Mouse (Mus musculus): ENCODE measurements around the gene Tenm2. TPM values are rescaled to one million over a fixed set of nuclear protein-coding genes. Genes with fewer than 3 reads are reported as not detected.

Tenm2 gene
- total and polyA plus RNA-seq, 3 experiments: not detected

DNA sequence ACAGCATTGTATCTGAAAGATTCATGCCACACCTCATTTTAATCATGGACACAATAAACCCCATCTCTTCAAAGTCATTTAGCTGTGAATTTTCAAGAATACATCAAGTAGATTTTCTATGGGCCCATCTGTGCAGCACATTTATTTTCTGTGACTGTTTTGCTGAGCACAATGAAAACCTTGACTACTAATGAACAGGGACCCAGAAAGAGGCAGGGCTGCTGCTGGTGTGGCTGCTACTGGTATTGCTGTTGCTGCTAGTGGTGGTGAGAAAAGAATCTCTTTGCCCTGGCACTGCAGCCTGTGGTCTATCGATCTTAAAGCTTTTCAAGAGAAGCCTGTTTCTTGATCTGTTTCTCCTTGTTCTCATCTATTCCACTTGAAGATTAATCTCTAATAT is 226.5 kb downstream of the Tenm2 start:
- H3K9me3 ChIP-seq (replicated peaks; ENCODE audit: insufficient read depth, low read length): no peaks in the 10 kb centered on the region
- TF ChIP-seq MAZ (IDR thresholded peaks at IDR 0.05; ENCODE audit: low read depth, low read length) (no peak), MAFK (IDR thresholded peaks at IDR 0.05; ENCODE audit: borderline replicate concordance, low read depth, low read length) (no peak), E2F4 (IDR thresholded peaks at IDR 0.05; ENCODE audit: borderline replicate concordance, low read depth, low read length) (no peak), MXI1 (IDR thresholded peaks at IDR 0.05; ENCODE audit: low read depth, low read length) (no peak), JUND (IDR thresholded peaks at IDR 0.05; ENCODE audit: low read depth, low read length) (no peak), ETS1 (IDR thresholded peaks at IDR 0.05; ENCODE audit: low read depth, low read length) (no peak), MAX (IDR thresholded peaks at IDR 0.05; ENCODE audit: low read length) (no peak), MYB (IDR thresholded peaks at IDR 0.05; ENCODE audit: low read depth, low read length) (no peak), ZKSCAN1 (IDR thresholded peaks at IDR 0.05; ENCODE audit: low read depth, low read length) (no peak), ZC3H11A (IDR thresholded peaks at IDR 0.05; ENCODE audit: low read depth, low read length) (no peak), NELFE (IDR thresholded peaks at IDR 0.05; ENCODE audit: low read depth, low read length) (no peak), BHLHE40 (IDR thresholded peaks at IDR 0.05; ENCODE audit: borderline replicate concordance, low read depth, low read length) (no peak), NRF1 (IDR thresholded peaks at IDR 0.05; ENCODE audit: insufficient read depth, low read depth, low read length, poor library complexity, severe bottlenecking) (no peak), POLR2AphosphoS2 (IDR thresholded peaks at IDR 0.05; ENCODE audit: low read length) (no peak), SIN3A (IDR thresholded peaks at IDR 0.05; ENCODE audit: low read length) (no peak), CHD2 (IDR thresholded peaks at IDR 0.05; ENCODE audit: low read length) (no peak), TCF12 (IDR thresholded peaks at IDR 0.05; ENCODE audit: low read depth, low read length) (no peak)
- H3K27me3 ChIP-seq (ENCODE audit: control insufficient read depth in 1 of 2, insufficient read depth in 2 of 2, low read length in 2 of 2): no peaks in the 10 kb centered on the region
- H3K27ac ChIP-seq (ENCODE audit: control insufficient read depth, low read depth, low read length): no peak overlapping the region
- H3K79me2 ChIP-seq (ENCODE audit: control insufficient read depth, insufficient read depth, low read length, poor library complexity): no peaks in the 10 kb centered on the region
- no peak overlapping the region for H3K9ac ChIP-seq (ENCODE audit: control insufficient read depth, low read depth, low read length, poor library complexity, severe bottlenecking)
- H3K4me3 ChIP-seq (ENCODE audit: control insufficient read depth in 1 of 2, insufficient read depth in 1 of 2, low read depth in 2 of 2, low read length in 2 of 2): no peak overlapping the region
- no peaks in the 10 kb centered on the region for H3K4me1 ChIP-seq (ENCODE audit: control insufficient read depth in 1 of 2, insufficient read depth in 2 of 2, low read length in 2 of 2)
- no peak for DNase-seq (ENCODE audit: low read depth, low spot score)
- no peaks in the 10 kb centered on the region for H3K36me3 ChIP-seq (ENCODE audit: control insufficient read depth in 1 of 2, insufficient read depth in 2 of 2, low read length in 2 of 2)

DNA sequence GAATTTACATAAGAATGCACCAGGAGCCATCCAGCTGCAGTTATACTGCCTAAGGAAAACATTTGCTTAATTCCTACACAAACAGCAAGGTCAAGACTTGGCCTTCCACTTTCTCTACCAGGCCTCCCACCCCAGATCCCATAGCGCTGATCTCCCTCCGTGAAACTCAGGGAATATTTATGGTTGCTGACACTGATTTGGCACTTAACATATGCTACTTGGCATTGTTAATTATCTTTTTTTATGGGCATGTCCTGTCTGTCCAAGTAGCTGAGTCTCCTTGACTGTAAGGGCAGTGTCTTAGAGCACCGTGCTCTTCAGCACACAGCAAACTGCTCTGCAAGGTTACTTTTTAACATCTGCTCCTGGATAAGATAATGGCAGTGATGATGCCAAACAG is 238.1 kb downstream of the Tenm2 start:
- Histone ChIP-seq H3K27ac (ENCODE audit: control insufficient read depth, low read depth, low read length) (no peak overlapping the region), H3K9me3 (replicated peaks; ENCODE audit: insufficient read depth, low read length) (no peaks in the 10 kb centered on the region), H3K79me2 (ENCODE audit: control insufficient read depth, insufficient read depth, low read length, poor library complexity) (no peaks in the 10 kb centered on the region), H3K9ac (ENCODE audit: control insufficient read depth, low read depth, low read length, poor library complexity, severe bottlenecking) (no peak overlapping the region), H3K36me3 (ENCODE audit: control insufficient read depth in 1 of 2, insufficient read depth in 2 of 2, low read length in 2 of 2) (no peaks in the 10 kb centered on the region), H3K4me1 (ENCODE audit: control insufficient read depth in 1 of 2, insufficient read depth in 2 of 2, low read length in 2 of 2) (no peaks in the 10 kb centered on the region), H3K27me3 (ENCODE audit: control insufficient read depth in 1 of 2, insufficient read depth in 2 of 2, low read length in 2 of 2) (no peaks in the 10 kb centered on the region), H3K4me3 (ENCODE audit: control insufficient read depth in 1 of 2, insufficient read depth in 1 of 2, low read depth in 2 of 2, low read length in 2 of 2) (no peak overlapping the region)
- TF ChIP-seq CTCF (IDR thresholded peaks at IDR 0.05 in 2 of 3, conservative IDR thresholded peaks at IDR 0.05 in 1 of 3; ENCODE audit: control insufficient read depth in 1 of 3, insufficient read depth in 1 of 3, low read depth in 2 of 3, low read length in 3 of 3, poor library complexity in 1 of 3, severe bottlenecking in 1 of 3): no peak
- TF ChIP-seq MAZ (IDR thresholded peaks at IDR 0.05; ENCODE audit: low read depth, low read length): no peak
- TF ChIP-seq MAFK (IDR thresholded peaks at IDR 0.05; ENCODE audit: borderline replicate concordance, low read depth, low read length): no peak
- no peak for TF ChIP-seq ZNF384 (IDR thresholded peaks at IDR 0.05; ENCODE audit: low read depth, low read length)
- no peak for TF ChIP-seq CHD2 (IDR thresholded peaks at IDR 0.05; ENCODE audit: low read length)
- TF ChIP-seq EP300 (IDR thresholded peaks at IDR 0.05; ENCODE audit: low read depth in 1 of 2, low read length in 2 of 2): no peak
- no peak for TF ChIP-seq TCF12 (IDR thresholded peaks at IDR 0.05; ENCODE audit: low read depth, low read length)
- TF ChIP-seq MAX (IDR thresholded peaks at IDR 0.05; ENCODE audit: low read length): no peak
- no peak for TF ChIP-seq GABPA (IDR thresholded peaks at IDR 0.05; ENCODE audit: low read depth, low read length)
- no peak for TF ChIP-seq BHLHE40 (IDR thresholded peaks at IDR 0.05; ENCODE audit: borderline replicate concordance, low read depth, low read length)
- TF ChIP-seq ZC3H11A (IDR thresholded peaks at IDR 0.05; ENCODE audit: low read depth, low read length): no peak
- no peak for TF ChIP-seq POLR2AphosphoS2 (IDR thresholded peaks at IDR 0.05; ENCODE audit: low read length)
- DNase-seq (ENCODE audit: low read depth, low spot score): no peak

All from MEL (cell line).